Mouse (Mus musculus) intestine, postnatal 0 days (tissue): ENCODE data around the gene Fam102a. TPM values are rescaled to one million over a fixed set of nuclear protein-coding genes. Genes with fewer than 3 reads are reported as not detected.

ENCODE experiments used
- ATAC-seq: fragments of 200-750 bp; cut with Nextera tagmentation; 2 replicates; pipeline ENCODE4 v1.8.0; 2017; ENCODE audit warnings: mild to moderate bottlenecking, moderate TSS enrichment, moderate library complexity
- H3K27ac ChIP-seq: fragments of 300-500 bp; sonication (generic); 2 replicates; pipeline ENCODE4 v1.5.1; 2014; ENCODE audit warnings: mild to moderate bottlenecking, low read depth, low read length, moderate library complexity
- H3K27me3 ChIP-seq: fragments of 300-500 bp; sonication (generic); replicated peaks from 2 replicates; pipeline ENCODE4 v1.6.1; 2014; ENCODE audit warnings: low read length, mixed read lengths; ENCODE audit not compliant: control insufficient read depth, insufficient read depth
- H3K36me3 ChIP-seq: fragments of 300-500 bp; sonication (generic); 2 replicates; pipeline ENCODE4 v1.6.1; 2014; ENCODE audit warnings: mild to moderate bottlenecking, moderate library complexity; ENCODE audit not compliant: control insufficient read depth, insufficient read depth
- H3K4me1 ChIP-seq: fragments of 300-500 bp; sonication (generic); replicated peaks from 2 replicates; pipeline ENCODE4 v1.6.1; 2014; ENCODE audit warnings: antibody characterized with exemption, low read length, mixed read lengths; ENCODE audit not compliant: control insufficient read depth, insufficient read depth
- H3K4me2 ChIP-seq: fragments of 300-500 bp; sonication (generic); replicated peaks from 2 replicates; pipeline ENCODE4 v1.6.1; 2014; ENCODE audit warnings: low read depth, mild to moderate bottlenecking, moderate library complexity
- H3K4me3 ChIP-seq: fragments of 300-500 bp; sonication (generic); 2 replicates; pipeline ENCODE4 v1.5.1; 2014; ENCODE audit warnings: low read depth, low read length
- H3K9ac ChIP-seq: fragments of 300-500 bp; sonication (generic); 2 replicates; pipeline ENCODE4 v1.6.1; 2014; ENCODE audit warnings: mild to moderate bottlenecking, low read depth, low read length
- H3K9me3 ChIP-seq: fragments of 300-500 bp; sonication (generic); 2 replicates; pipeline ENCODE4 v1.6.1; 2016; ENCODE audit warnings: mixed run types; ENCODE audit not compliant: control insufficient read depth
- CTCF ChIP-seq: sonication (generic); IDR thresholded peaks from 2 replicates; pipeline ENCODE4 v1.5.1; 2016; ENCODE audit warnings: low read depth, mild to moderate bottlenecking, control low read depth, antibody characterized with exemption, moderate library complexity
- WGBS: fragments of 180-500 bp; shearing (Covaris S2); extraction: QIAGEN DNeasy Blood & Tissue Kit; methylation state at CpG from one replicate; pipeline ENCODE4 v1.1.7; 2014; 5-methylcytosine and 5-hydroxymethylcytosine counted together
- polyA plus RNA-seq: library from polyadenylated mRNA; unstranded; fragments of >200 nt; fragmentation: Nextera tagmentation; extraction: Ambion mirVana; gene quantifications from 2 replicates; pipeline ENCODE4 v1.2.1, GENCODE M21; 2015

The Fam102a gene
- polyA plus RNA-seq, 1 experiment from 2014 or later = 18.0 TPM

GRCm38 (mm10) chr2:32606161-32607142 is 71.3 kb downstream of the Fam102a start:
- peak; percentile 50 for ATAC-seq
- H3K27ac ChIP-seq = peak overlapping the region; percentile 28; the same call in 1 of the 2 replicates
- no peaks in the 10 kb centered on the region for H3K36me3 ChIP-seq
- peaks cover 6% of the 10 kb centered on the region; the same call in 1 of the 2 replicates for H3K4me1 ChIP-seq
- H3K9me3 ChIP-seq = no peaks in the 10 kb centered on the region
- peak; percentile 75 for TF ChIP-seq CTCF
- H3K4me3 ChIP-seq = peak overlapping the region; percentile 65
- H3K9ac ChIP-seq = peak overlapping the region; percentile 59
- 14% methylated on average over 53 of the region's 55 CpGs for WGBS
- peak overlapping the region; percentile 90 for H3K4me2 ChIP-seq
- H3K27me3 ChIP-seq = peaks cover 7% of the 10 kb centered on the region; the same call in 1 of the 2 replicates

GRCm38 (mm10) chr2:32607262-32607947 is 72.3 kb downstream of the Fam102a start:
- 0 out of 2 replicates have a peak, but pooled peaks have one; percentile 1 for ATAC-seq
- peak overlapping the region; percentile 90 for H3K4me2 ChIP-seq
- no peaks in the 10 kb centered on the region for H3K9me3 ChIP-seq
- TF ChIP-seq CTCF = no peak
- H3K4me1 ChIP-seq = peaks cover 6% of the 10 kb centered on the region; the same call in 1 of the 2 replicates
- peaks cover 7% of the 10 kb centered on the region; the same call in 1 of the 2 replicates for H3K27me3 ChIP-seq
- no peaks in the 10 kb centered on the region for H3K36me3 ChIP-seq
- peak overlapping the region; percentile 59 for H3K9ac ChIP-seq
- H3K27ac ChIP-seq = peak overlapping the region; percentile 28; the same call in 1 of the 2 replicates
- WGBS = 8% methylated on average over 34 of the region's 34 CpGs
- peak overlapping the region; percentile 65 for H3K4me3 ChIP-seq

- Histone ChIP-seq H3K4me1 (peaks cover 6% of the 10 kb centered on the region; the same call in 1 of the 2 replicates), H3K9ac (no peak overlapping the region), H3K27me3 (peaks cover 7% of the 10 kb centered on the region; the same call in 1 of the 2 replicates), H3K27ac (peak overlapping the region; percentile 28; the same call in 1 of the 2 replicates), H3K4me3 (peak overlapping the region; percentile 65), H3K36me3 (no peaks in the 10 kb centered on the region), H3K9me3 (no peaks in the 10 kb centered on the region), H3K4me2 (peak overlapping the region; percentile 90)
- 0 out of 2 replicates have a peak, but pooled peaks have one; percentile 6 for ATAC-seq
- 11% methylated on average over 25 of the region's 25 CpGs for WGBS
- peak; percentile 21; the same call in 1 of the 2 replicates for TF ChIP-seq CTCF
These were observed 73.1 kb downstream of the Fam102a start for GRCm38 (mm10) chr2:32608141-32608777.

- peak overlapping the region; percentile 90 for H3K4me2 ChIP-seq
- H3K36me3 ChIP-seq = no peaks in the 10 kb centered on the region
- no peak overlapping the region for H3K9ac ChIP-seq
- H3K4me1 ChIP-seq = peaks cover 6% of the 10 kb centered on the region; the same call in 1 of the 2 replicates
- H3K27me3 ChIP-seq = peaks cover 7% of the 10 kb centered on the region; the same call in 1 of the 2 replicates
- H3K4me3 ChIP-seq = peak overlapping the region; percentile 65; the same call in 1 of the 2 replicates
- no peak for ATAC-seq
- H3K9me3 ChIP-seq = no peaks in the 10 kb centered on the region
- TF ChIP-seq CTCF = no peak
- WGBS = 62% methylated on average over 18 of the region's 18 CpGs
- H3K27ac ChIP-seq = peak overlapping the region; percentile 23; the same call in 1 of the 2 replicates
These were observed 73.8 kb downstream of the Fam102a start for GRCm38 (mm10) chr2:32608778-32609435.

- Histone ChIP-seq H3K36me3 (no peaks in the 10 kb centered on the region), H3K4me1 (peaks cover 6% of the 10 kb centered on the region; the same call in 1 of the 2 replicates), H3K4me3 (peak overlapping the region; percentile 27), H3K27me3 (peaks cover 7% of the 10 kb centered on the region; the same call in 1 of the 2 replicates), H3K27ac (no peak overlapping the region; the same call in 1 of the 2 replicates), H3K9me3 (no peaks in the 10 kb centered on the region), H3K9ac (0 out of 2 replicates have a peak overlapping the region, but pooled peaks have one; percentile 22), H3K4me2 (peak overlapping the region; percentile 64)
- peak; percentile 67 for TF ChIP-seq CTCF
- ATAC-seq = no peak
- WGBS = 12% methylated on average over 23 of the region's 23 CpGs
These were observed 75.6 kb downstream of the Fam102a start for GRCm38 (mm10) chr2:32610610-32611229.
